Mouse (Mus musculus) erythroblast, embryonic 14.5 days (primary cell): ENCODE results near the gene Ston1. TPM values are rescaled to one million over a fixed set of nuclear protein-coding genes. Genes with fewer than 3 reads are reported as not detected.

Experiments used
- H3K27me3 ChIP-seq: 2 replicates; pipeline ENCODE4 v1.6.1; 2012; ENCODE audit warnings: inconsistent platforms; ENCODE audit not compliant: control insufficient read depth
- H3K36me3 ChIP-seq: 2 replicates; pipeline ENCODE4 v1.6.1; 2012; ENCODE audit warnings: mild to moderate bottlenecking, inconsistent platforms; ENCODE audit not compliant: control insufficient read depth
- H3K4me1 ChIP-seq: 2 replicates; pipeline ENCODE4 v1.6.1; 2012; ENCODE audit warnings: inconsistent platforms; ENCODE audit not compliant: control insufficient read depth
- H3K4me3 ChIP-seq: replicated peaks from 2 replicates; pipeline ENCODE3; 2012; ENCODE audit warnings: moderate library complexity, mild to moderate bottlenecking, inconsistent platforms
- H3K9me3 ChIP-seq: 2 replicates; pipeline ENCODE4 v1.6.1; 2012; ENCODE audit warnings: low read length, inconsistent platforms, mixed read lengths; ENCODE audit not compliant: control insufficient read depth
- GATA1 ChIP-seq: IDR thresholded peaks from 2 replicates; pipeline ENCODE4 v1.6.1; 2012; ENCODE audit warnings: low read length, inconsistent platforms, mixed read lengths
- TAL1 ChIP-seq: IDR thresholded peaks from 3 replicates; pipeline ENCODE4 v1.6.1; 2012; ENCODE audit warnings: low read length, inconsistent platforms, mixed read lengths
- polyA plus RNA-seq: library from polyadenylated mRNA; stranded (reverse); fragments of >175 nt; gene quantifications from 2 replicates; pipeline ENCODE4 v1.2.3, GENCODE M21; 2012

The Ston1 gene
- polyA plus RNA-seq, 1 experiment, result not detected

GRCm38 (mm10) chr17:88614733-88615132 is 17.2 kb downstream of the Ston1 start:
- Histone ChIP-seq H3K4me1 (no peaks in the 10 kb centered on the region), H3K9me3 (no peaks in the 10 kb centered on the region)
- TF ChIP-seq GATA1 (no peak), TAL1 (no peak)

GRCm38 (mm10) chr17:88615492-88616155 is 18.1 kb downstream of the Ston1 start:
- Histone ChIP-seq H3K36me3 (no peaks in the 10 kb centered on the region), H3K27me3 (no peaks in the 10 kb centered on the region), H3K4me3 (no peak overlapping the region), H3K4me1 (no peaks in the 10 kb centered on the region), H3K9me3 (no peaks in the 10 kb centered on the region)
- TF ChIP-seq GATA1, result no peak
- no peak for TF ChIP-seq TAL1

More at GRCm38 (mm10) chr17:88614733-88615132, 17.2 kb downstream of the Ston1 start:
- Histone ChIP-seq H3K36me3 (no peaks in the 10 kb centered on the region), H3K27me3 (no peaks in the 10 kb centered on the region), H3K4me3 (no peak overlapping the region)

DNA sequence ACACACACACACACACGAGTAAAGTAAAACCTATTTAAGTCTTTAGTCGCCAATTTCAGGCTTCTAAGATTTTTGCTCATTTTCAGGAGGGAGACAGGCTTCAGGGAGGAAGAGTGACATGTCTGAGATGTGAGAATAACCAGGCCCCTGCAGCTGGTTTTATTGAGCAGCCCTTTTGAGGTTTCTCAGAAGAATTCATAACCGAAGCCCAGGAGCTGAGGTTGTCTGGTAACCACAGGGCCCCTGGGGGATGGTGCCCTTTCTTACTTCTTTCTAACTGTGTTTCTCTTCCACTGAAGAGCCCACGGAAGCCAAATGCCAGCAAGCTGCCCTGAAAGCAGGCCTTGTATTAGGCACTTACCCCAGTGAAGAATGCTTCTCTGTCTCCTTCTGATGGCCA is 23.5 kb downstream of the Ston1 start:
- H3K4me1 ChIP-seq, result no peaks in the 10 kb centered on the region
- no peaks in the 10 kb centered on the region for H3K9me3 ChIP-seq
- TF ChIP-seq GATA1, result no peak
- TF ChIP-seq TAL1, result no peak
- no peaks in the 10 kb centered on the region for H3K27me3 ChIP-seq
- H3K36me3 ChIP-seq, result no peaks in the 10 kb centered on the region
- no peak overlapping the region for H3K4me3 ChIP-seq

DNA sequence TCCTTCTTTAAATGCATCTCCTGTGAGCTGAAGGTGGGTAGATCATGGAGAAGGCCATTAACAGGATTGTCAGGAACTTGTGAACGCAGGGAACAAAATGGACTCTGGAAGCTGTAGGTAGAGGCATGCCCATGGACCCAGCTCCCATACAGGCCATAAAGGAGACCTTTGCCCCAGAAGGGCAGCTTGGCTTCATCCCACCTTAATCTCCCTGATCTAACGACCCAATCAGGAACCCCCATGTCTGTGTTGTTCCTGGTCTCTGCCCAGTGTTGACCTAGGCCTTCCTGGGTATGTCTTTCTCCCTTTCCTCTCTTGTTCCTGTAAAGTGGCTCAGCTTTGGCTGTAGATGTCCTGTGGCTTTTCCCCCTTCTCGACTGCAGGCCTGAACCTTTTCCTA is 23.9 kb downstream of the Ston1 start:
- H3K4me3 ChIP-seq, result no peak overlapping the region
- no peaks in the 10 kb centered on the region for H3K4me1 ChIP-seq
- no peaks in the 10 kb centered on the region for H3K27me3 ChIP-seq
- H3K36me3 ChIP-seq, result no peaks in the 10 kb centered on the region
- no peak for TF ChIP-seq GATA1
- TF ChIP-seq TAL1, result no peak
- no peaks in the 10 kb centered on the region for H3K9me3 ChIP-seq

GRCm38 (mm10) chr17:88622711-88623110 is 25.2 kb downstream of the Ston1 start:
- no peaks in the 10 kb centered on the region for H3K27me3 ChIP-seq
- H3K4me3 ChIP-seq, result no peak overlapping the region
- H3K36me3 ChIP-seq, result no peaks in the 10 kb centered on the region
- H3K4me1 ChIP-seq, result no peaks in the 10 kb centered on the region
- H3K9me3 ChIP-seq, result no peaks in the 10 kb centered on the region
- TF ChIP-seq TAL1 (no peak), GATA1 (no peak)

- Histone ChIP-seq H3K4me3 (no peak overlapping the region), H3K36me3 (no peaks in the 10 kb centered on the region), H3K4me1 (no peaks in the 10 kb centered on the region), H3K9me3 (no peaks in the 10 kb centered on the region), H3K27me3 (no peaks in the 10 kb centered on the region)
- no peak for TF ChIP-seq TAL1
- no peak for TF ChIP-seq GATA1
Observed at GRCm38 (mm10) chr17:88624386-88624785, 26.9 kb downstream of the Ston1 start.

- H3K4me3 ChIP-seq, result no peak overlapping the region
Observed at GRCm38 (mm10) chr17:88625350-88625749, 27.9 kb downstream of the Ston1 start.

DNA sequence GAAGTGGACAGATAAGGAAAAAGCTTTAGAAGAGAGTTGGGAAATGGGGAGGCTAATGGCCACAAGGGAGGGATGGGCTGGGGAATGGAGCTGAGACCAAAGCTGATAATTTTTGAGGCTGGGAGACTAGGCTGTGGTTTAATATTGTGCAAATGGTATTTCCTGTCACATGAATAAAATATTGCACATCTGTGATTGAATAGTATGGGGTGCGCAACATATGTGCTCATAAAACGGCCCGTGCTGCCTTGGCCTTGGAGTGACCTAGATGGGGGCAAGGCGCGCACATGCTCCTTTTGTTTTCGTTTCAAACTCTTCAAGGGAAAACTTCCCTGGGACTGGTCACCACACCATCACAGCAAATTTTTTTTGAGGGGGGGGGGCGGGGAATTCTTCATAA is 28.4 kb downstream of the Ston1 start:
- Histone ChIP-seq H3K27me3 (no peaks in the 10 kb centered on the region), H3K4me3 (no peak overlapping the region), H3K9me3 (no peaks in the 10 kb centered on the region), H3K4me1 (no peaks in the 10 kb centered on the region), H3K36me3 (no peaks in the 10 kb centered on the region)
- TF ChIP-seq TAL1, result no peak
- no peak for TF ChIP-seq GATA1

More at GRCm38 (mm10) chr17:88625350-88625749, 27.9 kb downstream of the Ston1 start:
- TF ChIP-seq GATA1, result no peak
- no peak for TF ChIP-seq TAL1
- Histone ChIP-seq H3K9me3 (no peaks in the 10 kb centered on the region), H3K36me3 (no peaks in the 10 kb centered on the region), H3K4me1 (no peaks in the 10 kb centered on the region), H3K27me3 (no peaks in the 10 kb centered on the region)

- H3K27me3 ChIP-seq, result no peaks in the 10 kb centered on the region
- H3K9me3 ChIP-seq, result no peaks in the 10 kb centered on the region
- no peak overlapping the region for H3K4me3 ChIP-seq
- H3K4me1 ChIP-seq, result no peaks in the 10 kb centered on the region
- no peaks in the 10 kb centered on the region for H3K36me3 ChIP-seq
- no peak for TF ChIP-seq TAL1
- no peak for TF ChIP-seq GATA1
Observed at GRCm38 (mm10) chr17:88626347-88626811, 28.9 kb downstream of the Ston1 start.
